Mouse (Mus musculus) T-cell, adult 2 months (primary cell): ENCODE results near the gene Fastk.

Experiments
- DNase-seq: peaks from one replicate; pipeline ENCODE4 v3.0.0; 2022; ENCODE audit warnings: low spot score

Fastk gene

DNA sequence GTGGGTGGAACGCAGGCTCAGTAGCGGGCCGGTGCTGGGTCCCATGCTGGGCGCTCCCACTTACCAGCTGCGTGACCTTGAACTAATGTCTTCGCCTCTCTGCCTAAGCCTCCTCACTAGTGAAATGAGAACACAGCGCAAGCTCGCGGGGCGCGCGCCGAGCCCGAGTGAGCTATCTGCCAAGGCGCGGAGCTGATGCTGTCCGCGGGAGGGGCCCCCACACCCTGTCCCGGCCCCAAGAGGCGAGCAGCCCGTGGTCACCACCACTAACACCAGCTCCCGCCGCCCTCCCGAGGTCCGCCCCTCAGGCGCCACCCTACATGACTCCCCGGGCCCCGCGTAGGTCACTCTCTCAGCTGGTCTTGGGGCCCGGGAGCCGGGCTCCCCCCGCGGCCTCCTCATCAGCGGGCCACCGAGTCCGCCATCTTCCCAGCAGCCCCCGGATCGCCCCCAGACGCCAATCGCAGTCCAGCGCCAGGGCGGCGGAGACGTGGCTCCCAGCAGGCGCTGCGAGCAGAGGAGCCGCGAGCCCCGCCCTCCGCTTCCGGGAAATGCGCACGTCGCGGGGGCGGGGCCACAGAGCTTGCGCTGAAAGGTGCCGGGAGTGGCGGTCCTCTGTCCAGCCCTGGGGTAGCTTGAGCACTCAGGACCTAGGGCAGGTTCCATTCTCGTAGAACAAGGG is at the start of gene Fastk:
Gene Fastk, minus strand, starts transcription at position 542 of the 682 bp plus-strand sequence.
- DNase-seq: peak; percentile 89

DNA sequence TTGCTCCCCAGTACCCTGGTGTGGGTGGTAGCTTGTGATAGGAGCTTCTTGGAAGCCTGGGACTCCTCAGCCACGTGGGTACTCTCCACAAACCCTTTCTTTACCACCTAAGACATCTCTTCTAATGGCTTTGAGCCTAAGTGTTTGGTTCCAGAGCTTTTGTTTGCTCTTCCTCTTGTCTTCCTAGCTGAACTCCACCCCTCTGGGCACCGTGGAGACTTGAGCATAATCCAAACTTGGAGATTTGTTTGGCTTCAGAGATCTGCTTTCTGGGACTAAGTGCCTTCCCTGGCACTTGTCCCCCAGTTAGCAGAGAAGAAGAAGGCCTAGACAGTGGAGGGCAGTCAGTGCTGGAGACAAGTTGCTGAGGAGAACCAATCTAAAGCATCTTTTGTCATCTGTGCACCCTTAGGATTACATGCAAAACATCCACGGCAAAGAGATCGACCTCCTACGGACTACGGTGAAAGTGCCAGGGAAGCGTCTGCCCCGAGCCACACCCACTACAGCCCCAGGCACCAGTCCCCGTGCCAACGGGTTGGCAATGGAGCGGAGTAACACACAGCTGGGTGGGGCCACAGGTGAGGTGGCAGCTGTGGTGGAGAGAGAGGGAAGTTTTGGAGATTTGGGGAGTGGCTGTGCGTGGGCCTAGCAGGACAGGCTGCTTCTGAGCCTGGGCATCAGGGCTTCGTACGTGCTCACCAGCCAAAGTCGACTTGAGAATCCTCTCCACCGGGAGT is 47.6 kb upstream of the Fastk start:
- DNase-seq: no peak

DNA sequence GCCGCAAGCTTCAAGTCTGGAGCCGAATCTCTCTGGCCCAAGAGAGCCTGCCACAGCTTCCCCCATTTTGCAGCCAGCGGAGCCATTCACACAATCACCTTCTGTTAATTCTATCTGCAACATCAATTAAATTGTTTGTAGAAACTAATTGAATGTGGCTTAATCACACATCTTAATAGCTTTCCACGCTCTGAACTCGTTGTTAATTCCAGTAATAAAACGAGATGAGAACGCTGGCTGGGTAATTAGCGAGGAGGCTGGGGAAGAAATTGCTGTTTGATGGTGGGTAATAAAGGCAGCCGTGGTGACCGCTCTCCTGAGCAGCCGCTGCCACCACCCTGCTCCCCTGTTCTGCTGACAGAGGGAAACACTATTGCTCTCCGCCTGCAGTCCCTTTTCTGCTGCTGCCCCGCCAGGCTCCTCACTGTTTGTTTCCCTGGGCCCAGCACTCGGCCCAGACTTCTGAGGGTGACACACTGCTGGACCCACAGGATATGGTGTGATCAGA is 45.4 kb upstream of the Fastk start:
- no peak for DNase-seq

DNA sequence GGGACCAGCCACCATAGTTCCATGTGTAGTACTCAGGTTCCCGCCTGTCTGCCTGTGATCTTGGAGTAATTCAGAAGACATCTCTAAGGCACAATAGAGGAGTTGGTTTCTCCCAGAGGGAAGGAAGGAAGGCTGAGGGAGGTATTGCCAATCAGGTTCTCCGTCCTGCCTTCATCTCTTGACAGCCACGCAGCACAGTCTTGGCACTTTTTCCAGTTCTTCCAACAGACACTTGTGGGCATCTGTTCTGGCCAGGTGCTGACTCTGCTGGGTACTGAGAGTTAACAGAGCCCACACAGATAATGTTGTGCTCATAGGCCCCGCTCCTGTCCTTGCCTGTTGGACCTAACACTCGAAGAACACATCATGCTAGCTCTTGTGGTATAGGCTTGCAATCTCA is 41.7 kb upstream of the Fastk start:
- no peak for DNase-seq

DNA sequence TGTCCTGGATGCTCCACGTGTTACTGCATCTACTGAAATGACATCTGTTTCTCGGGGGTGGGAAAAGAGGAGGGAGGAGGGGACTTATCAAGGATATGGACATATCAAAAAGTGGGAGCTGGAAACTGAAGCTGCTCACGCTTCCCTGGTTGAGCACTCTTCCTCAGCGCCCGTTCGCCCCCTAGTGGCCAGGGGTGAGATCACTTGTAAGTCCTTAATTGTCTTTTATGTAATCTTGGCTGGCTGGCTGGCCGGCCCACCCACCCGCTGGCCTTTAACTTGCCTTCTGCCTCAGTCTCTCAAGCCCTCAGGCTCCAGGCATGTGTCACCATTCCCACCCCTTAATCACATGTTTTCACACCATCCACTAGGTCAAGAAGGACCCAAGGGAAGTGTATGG is 41.0 kb upstream of the Fastk start:
- DNase-seq: peak; percentile 58

DNA sequence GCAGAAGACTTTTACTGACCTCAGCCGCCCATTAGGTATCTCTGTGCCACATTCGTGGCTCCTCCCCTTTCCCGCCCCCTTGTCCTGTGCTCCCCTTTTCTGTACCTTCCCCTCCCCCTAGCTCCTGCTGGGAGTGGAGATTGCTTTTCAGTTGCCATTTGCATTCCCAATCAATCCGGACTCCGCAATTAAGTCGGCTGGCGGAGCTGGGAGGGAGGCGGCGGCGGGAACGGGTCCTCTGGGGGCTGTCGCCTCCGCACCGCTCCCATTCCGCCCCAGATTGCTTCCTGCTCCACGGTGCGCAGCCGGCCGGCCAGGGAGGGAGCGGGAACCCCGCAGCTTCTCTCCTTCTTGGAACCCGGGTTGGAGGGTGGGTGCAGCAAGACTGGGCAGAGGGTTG is 39.9 kb upstream of the Fastk start:
- DNase-seq: no peak

DNA sequence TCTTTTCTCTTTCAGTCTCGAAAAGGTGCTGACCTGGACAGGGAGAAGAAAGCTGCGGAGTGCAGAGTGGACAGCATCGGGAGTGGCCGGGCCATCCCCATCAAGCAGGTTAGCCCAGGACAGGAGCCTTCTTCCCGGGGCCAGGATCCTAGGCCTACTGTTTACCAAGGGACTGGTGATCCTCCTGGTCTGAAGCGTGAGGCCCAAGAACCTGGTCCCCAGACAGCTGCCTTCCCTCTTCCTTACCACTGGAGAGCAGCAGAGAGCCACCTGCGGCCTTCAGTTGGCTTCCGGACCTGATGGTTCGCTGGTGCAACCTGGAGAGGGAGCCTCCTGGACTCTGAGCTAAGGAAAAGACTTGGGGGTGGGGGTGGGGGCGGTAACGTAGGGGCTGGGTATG is 38.2 kb upstream of the Fastk start:
- peak; percentile 26 for DNase-seq

DNA sequence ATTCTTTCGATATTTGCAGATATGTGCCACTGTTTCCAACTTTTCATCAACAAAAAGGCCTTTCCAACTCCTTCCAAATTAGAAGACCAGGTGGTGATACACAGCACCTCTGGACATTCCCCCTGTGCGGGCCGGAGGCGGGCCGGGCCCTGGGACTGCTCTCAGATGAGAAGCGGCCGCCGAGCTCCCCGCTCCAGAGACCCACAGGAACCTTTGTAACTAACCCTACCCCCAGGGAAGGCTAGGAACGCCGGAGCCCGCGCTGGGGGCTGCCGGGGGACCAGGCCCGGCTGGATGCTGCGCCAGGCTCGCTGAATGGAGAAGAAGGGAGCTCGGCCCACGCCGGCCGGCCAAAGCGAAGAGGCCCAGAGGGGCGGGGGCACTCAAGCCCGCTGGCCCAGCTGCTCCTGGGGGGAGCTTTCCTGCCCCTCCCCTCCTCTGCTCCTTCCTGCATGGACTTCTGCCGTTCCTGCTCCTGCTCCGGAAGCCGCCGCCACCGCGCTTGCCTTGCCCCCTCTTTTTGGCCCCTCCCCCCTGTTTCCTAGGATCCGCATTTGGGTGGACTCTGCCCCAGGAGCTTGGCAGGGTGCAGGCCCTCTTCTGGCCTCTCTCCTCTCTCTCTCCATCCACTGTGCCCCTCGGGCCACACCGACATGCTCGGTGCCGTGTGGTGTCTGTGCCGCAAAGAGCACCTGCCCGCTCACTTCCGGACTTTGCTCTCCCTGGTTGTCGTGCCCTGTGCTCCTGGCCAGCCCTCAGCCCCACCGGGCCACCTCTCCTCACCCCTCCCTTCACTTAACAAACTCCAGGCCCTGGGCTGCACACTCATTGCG is 37.4 kb upstream of the Fastk start:
- DNase-seq: no peak

DNA sequence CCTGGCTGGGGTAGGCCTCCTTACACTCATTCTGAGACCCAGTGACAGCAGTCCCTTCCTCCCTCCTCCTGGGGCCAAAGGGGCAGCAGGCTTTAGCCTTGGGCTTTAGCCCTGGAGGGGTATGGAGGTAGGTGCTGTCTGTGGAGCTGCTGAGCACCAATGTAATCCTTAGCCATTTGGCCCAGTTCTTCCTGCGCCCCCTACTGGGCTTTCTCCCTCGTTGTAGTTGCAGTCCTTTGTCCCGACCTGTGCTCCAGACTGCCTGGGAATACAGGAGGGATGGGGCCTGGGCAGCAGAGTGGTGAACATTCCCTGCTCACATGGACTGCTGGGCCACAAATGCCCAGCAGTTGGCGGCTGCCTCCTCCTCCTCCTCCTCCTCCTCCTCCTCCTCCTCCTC is 36.6 kb upstream of the Fastk start:
- peak; percentile 12 for DNase-seq

DNA sequence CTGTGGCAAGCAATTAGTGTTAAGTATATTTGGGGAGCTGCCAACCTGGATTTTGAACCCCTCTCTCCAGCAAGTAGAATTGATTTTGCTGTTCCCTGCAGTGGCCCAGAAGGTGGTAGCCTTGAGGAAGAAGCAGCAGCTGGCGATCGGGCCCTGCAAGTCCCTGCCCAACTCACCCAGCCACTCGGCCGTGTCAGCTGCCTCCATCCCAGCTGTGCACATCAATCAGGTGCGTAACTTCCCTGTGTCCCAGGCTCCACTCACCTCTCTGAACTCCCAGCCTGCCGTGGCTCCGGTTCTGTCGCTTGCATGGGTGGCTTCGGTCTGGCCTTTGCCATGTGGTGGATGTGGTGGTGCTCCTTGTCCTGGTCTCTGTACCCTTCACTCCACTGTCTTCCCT is 32.8 kb upstream of the Fastk start:
- DNase-seq: no peak

DNA sequence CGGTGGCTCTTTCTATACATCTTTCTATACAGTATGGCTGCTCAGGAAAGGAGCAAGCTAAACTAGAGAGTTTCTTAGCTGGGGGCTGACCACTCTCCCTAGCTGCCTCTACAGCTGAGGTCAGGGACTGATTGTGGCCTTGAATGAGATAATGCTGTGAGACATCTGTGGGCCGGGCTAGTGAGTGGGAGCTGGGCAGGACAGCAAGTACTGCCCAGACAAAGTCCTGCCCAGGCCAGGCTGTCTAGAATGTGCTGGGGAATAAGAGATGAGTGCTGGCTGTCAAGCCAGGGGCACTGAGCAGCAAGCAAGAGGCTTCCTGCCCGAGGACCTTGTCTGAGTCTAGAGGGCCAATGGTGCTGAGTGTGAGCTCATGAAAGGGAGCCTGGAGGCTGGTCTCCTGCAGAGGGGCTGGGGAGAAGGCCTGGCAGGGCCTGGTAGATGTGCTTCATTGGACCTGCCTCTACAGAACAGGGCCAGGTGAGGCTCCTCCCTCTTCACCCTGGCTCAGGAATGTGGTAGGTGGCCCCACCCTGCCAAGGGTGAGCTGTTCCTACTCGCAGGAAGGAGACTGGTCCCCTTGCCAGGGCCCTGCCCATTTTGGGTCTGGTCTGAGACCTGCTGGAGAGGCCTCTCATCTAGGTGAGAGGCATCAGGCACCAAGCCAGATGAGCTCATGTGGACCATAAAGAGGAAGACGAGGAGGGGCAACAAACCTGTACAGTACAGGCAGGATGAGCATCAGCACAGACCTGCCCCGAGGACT is 30.6 kb upstream of the Fastk start:
- DNase-seq: no peak

DNA sequence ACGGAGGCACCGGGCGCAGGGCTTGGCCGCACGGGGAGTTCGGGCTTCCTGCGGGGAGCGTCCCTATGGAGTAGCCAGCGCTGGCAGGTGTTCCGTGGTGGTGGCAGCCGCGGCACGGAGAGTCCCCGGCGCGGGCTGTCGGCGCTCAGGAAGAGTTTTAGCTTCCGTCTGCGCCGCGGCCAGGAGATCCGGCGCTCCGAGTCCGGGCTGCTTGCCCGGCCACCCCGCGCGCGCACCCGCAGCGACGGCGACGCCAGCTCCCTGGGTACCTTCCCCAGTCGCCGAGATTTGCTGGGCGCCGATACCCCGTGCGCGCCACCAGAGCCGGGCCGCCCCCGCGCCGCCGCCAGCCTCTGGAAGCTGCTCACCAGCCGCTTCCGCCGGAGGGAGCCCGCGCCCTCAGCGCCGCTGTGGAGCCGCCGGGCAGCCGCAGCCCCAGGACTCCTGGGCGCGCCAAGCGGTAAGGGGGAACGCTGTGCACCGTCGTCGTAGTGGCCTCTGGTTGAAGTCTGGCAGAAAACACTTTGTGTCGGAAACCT is 29.7 kb upstream of the Fastk start:
- peak; percentile 42 for DNase-seq

DNA sequence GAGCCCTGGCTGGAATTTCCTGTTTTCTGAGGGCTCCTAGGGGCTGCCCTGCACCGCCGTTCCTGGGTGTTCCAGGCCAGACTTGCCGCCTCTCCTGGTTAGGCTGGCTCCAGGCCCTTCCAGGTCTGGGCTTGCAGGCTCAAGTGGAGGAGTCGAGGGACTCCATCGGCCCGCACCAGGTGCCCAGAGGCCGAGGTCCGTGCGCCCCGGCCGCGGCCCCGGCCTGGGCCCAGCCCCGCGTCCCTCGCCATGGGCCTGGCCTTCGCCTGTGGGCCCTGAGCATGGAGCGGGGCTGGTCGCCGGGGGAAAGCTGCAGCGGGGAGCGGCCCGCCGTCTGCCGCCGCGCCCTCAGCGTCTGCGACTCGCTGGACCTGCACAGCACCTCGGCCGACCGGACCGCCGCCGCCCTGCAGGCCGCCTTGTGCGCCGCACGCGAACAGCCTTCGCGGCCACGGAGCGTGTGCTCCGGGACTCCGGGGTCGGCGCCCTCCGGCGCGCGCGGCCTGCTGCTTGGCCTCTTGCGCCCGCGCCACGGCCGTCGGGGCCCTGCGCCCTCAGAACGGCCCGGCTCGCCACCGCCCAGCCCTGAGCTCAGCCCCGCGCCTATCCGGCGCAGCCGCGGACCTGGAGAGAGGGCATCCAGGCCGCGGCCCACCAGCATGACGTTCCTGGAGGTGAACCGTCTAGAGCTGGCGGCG is 29.1 kb upstream of the Fastk start:
- no peak for DNase-seq

DNA sequence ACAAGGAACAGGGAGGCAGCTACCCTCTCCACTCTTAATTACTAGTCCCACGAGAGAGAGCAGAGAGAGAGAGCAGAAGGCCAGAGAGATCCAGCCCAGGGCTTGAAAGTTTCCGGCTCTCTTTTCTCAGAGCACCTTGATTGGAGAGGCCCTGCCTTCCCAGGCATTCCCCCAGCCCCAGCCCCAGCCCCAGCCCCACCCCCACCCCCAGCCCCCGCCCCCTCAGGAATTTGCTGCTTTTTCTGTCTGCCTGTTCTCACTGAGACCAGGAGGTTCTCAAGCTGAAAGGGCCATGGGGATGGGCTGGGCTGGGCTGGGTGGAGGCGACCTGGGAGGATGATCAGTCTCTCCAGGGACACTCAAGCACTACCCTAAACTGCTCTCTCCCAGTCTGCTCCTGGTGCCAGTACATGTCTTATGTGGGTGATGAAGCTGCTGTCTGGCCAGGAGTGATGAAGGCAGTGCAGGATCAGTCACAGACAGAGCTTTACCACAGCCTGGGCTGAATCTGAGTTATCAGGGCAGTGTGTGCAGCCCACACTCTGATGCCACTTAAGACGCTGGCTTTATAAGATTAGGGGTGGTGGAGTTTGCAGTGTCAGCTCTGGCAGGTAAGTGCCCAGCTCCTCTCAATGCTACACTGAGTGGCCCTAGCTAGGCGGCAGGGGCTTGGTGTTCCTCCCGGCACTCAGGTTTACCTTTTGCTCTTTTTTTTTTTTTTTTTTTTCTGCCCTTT is 28.0 kb upstream of the Fastk start:
- DNase-seq: no peak

DNA sequence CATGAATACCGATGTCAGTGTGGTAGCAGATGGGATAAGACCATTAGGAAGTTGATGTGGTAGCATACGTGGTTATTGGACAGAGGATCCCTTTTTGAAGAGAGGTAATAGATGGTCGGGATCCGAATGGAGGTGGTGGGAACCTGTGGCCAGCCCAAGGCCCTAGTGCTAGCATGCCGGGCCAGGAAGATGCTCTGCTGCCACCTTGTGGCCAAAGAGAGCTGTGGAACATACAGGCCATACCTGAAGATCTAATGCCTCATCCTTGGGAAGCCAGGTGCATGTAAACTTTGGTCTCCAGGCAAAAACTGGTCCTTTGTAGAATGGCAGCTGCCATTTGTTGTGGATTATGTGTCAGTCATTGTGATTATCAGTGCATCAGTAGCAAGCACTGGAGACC is 25.5 kb upstream of the Fastk start:
- peak; percentile 68 for DNase-seq

DNA sequence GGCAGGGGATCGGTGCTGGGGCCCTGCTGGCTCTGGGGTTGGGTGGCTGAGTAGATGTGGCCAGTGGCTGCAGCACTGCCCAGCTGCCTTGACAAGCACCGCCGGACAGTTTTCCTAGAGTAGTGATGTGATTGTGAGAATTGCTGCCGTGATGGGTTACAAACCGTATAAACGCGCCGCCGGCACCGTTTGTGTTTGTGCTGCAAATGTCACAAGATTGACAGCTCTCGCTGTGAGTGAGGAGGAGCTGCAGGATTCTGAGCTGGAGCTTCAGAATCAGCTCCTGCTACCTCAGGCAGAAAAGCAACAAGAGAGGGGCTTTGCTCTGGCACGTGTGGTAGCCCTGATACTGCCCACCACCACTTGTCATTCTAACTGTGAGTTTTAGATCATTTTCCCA is 21.7 kb upstream of the Fastk start:
- no peak for DNase-seq

DNA sequence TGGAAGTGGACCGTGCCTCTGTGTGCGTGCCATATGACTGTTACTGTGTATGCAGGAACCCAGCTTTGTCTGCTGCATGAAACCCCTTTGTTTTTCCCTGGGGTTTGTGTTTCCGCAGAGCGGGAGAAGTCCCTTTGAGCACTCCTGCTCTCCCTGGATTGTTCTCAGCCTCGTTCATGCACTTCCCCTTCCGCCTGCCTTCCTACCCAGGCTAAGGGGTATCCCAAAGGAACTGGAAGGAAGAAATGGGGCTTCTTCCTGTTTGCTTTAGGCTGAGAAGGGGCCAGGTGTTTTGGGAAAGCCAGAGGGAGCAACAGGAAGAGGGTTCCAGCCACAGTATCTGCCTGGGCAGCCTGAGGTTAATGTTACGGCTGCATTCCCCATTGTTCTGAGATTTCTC is 10.5 kb upstream of the Fastk start:
- no peak for DNase-seq

DNA sequence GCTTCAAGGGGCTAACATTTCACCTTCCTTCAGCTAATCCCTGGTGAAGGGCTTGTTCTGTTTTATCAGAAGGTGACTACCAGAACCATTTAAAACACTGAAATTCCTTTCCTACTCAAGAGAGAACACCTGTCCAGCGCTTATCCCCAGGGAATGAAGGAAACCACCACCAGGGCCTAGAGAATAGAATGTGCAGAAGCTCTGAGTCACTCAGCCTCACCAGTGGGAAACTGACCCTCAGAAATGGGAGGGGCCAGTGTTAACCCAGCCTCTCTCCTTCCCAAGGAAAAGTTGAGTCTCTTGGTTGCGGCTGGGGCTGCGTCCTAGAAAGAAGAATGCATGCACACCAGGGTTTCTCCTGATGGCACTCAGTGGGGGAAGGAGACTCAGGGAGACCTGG is 10.0 kb upstream of the Fastk start:
- DNase-seq: no peak

DNA sequence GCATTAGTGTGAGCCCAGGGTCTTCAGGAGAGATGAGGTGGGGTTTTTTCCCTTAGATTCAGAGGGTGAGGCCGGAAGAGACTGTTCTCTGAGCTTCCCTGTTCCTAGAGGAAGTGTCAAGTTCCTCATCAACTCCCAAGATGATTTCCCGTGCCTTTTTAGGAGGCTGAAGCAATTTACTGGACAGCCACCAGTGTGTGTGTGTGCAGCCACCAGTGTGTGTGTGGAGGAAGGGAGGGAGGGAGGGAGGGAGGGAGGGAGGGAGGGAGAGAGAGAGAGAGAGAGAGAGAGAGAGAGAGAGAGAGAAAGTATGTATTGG is 8.9 kb upstream of the Fastk start:
- DNase-seq: no peak

DNA sequence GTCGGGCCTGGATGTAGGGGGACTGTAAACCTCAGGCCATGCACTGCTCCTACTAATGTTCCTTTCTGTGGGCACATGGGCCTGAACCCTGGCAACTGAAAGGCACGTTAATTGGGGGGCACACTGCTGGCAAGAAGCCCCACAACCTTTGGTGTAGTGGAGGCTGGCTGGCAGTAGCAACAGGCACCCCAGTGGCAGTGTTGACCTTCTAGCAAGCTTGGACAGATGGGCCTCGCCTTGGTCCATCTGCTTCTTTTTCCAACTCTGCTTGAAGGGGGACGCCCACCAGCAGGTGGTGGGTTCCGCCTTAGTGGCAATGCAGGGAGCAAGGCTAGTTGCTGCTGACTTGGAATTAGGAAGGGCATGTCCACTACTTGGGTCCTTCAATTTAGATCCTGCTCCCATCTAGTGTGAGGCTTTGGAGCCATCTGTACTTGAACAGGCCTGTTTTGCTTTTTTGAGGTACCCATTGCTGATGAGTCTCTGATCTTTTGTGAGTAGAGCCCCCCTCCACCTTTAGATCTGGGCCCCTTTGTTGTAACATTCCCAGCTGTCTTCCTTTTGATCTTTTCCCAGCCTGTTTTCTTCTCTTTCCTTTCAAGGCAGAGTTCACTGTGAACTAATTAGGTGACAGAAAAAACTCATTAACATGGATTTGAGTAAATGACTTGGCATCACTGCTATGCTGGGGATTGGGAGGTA is 8.3 kb upstream of the Fastk start:
- no peak for DNase-seq
